Mouse (Mus musculus) layer of hippocampus, adult 11-12 months (tissue): ENCODE results near the gene Atp2b2.

Source experiments
- DNase-seq: peaks from one replicate; pipeline ENCODE4 v3.0.0; 2022; ENCODE audit warnings: low spot score

Gene Atp2b2

GRCm38 (mm10) chr6:113792368-113792767, 250.0 kb downstream of the Atp2b2 start:
- DNase-seq: no peak

DNA sequence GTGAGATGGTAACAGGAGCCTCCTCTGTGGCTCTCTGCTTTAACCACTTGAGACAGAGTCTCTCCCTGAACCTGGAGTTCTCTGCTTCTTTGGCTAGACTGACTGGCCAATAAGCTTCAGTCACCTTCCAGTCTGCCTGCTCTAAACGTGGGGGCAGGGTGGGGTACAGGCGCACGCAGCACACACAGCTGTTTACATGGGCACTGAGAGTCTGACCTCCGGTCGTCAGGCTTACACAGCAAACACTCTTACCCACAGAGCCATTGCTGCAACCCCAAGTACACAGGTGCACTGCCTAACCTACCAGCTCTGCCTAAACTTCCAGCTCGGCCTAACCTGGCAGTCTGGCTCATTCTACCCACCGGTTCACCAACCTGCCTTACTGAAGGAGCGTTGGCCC, 251.4 kb downstream of the Atp2b2 start:
- no peak for DNase-seq

DNA sequence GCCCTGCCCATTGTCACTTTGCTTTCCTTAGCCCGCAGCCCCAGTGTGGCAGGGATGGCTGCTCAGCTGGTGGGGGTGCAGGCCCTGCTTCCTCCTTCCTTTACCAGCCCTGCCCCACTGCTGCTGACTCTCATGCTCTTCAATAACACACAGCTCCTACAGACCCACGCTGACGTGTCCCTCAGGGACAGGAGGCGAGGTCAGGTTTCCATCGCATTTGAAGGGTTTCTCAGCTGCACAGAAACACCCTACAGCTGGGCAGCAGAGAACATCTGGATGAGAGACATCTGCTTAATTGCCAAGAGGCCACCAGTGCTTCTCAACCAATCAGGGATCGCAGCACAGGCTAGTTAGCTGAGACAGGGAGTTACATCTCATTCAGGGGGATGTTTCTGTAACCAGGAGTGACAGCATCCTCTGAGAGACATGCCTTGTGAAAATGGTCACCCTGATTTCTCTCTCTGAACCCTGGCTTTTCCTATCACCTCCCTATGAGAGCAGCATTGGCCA, 254.9 kb downstream of the Atp2b2 start:
- no peak for DNase-seq

- no peak for DNase-seq
Measured at GRCm38 (mm10) chr6:113785658-113786057, 256.8 kb downstream of the Atp2b2 start.

GRCm38 (mm10) chr6:113778229-113778753, 264.1 kb downstream of the Atp2b2 start:
- no peak for DNase-seq

- no peak for DNase-seq
Measured at GRCm38 (mm10) chr6:113768804-113769203, 273.6 kb downstream of the Atp2b2 start.

GRCm38 (mm10) chr6:113761644-113762043, 280.8 kb downstream of the Atp2b2 start:
- peak; percentile 65 for DNase-seq

DNA sequence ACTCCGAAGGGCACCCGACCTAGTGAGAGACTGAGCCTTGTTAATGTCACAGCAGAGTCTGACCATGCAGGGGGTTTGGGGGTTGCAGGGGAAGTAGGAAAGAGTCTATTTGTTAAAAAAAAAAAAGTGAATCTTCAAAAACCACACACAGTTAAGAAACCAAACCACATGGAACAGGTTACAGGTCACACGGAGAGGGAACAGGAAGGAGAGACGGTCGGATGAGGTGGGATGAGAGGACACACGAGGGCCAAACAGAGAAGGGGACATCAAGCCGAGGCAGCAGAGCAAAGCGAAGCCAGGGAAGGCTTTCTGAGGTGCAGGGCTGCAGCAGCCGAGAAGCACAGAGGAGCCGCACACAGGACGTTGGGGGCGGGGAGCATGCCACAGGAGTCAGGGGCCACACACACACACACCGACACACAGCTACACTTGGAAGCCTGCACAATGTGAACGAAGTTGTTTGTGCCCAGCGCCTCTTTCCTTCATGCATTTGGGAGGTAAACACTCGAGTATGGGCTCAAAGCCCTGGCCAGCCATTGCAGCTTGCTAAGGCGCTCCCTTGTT, 293.2 kb downstream of the Atp2b2 start:
- no peak for DNase-seq

- DNase-seq: no peak
Measured at GRCm38 (mm10) chr6:113748351-113748750, 294.1 kb downstream of the Atp2b2 start.

GRCm38 (mm10) chr6:113747284-113747683, 295.1 kb downstream of the Atp2b2 start:
- no peak for DNase-seq

DNA sequence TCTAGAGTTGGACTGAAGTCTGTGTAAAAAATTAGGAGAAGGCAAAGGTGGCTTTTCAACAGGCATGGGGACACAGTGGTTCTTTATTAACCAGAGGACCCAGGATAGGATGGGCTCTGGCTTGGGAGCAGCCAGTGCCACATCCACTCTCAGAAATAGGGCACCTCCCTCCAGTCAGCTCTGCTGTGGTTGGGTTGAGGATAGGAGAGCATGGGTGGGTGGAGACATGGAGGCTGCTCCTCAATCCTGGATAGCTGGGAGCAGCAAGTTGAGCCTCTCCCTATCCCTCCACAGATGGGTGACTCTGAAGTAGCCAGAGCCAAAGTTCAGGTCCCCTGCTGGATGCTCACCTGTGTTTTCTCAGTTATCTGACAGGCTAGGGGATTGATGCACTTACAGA, 297.3 kb downstream of the Atp2b2 start:
- no peak for DNase-seq

DNA sequence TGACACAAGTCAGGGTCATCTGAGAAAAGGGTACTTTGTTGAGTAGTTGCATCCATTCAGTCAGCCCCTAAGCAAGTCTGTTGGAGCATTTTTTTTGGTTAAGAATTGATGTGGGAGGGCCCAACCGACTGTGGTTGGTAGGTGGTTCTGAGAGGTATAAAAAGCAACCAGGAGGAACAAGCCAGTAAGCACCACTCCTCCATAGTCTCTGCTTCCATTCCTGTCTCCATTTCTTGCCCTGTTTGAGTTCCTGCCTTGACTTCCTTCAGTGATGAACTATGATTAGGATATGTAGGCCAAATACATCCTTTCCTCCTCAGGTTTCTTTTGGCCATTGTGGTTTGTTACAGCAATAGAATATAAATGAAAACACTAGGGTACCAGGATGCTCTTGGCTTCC, 299.3 kb downstream of the Atp2b2 start:
- no peak for DNase-seq

DNA sequence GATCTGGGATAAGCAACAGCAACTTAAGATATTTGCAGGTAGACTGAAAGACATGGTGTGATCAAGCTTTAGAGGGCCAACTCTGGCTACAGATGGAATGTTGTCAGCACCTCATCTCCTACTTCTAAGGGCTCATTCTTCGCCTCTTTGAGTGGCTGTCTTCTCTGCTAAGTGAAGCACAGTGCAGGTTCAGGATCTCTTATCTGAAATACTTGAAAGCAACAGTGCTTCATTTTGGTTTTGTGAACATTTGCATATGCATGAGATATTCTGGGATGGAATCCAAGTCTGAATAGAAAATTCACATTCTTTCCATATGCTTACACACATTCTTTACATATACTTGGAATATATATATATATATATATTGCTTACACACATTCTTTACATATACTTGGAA, 300.1 kb downstream of the Atp2b2 start:
- no peak for DNase-seq

DNA sequence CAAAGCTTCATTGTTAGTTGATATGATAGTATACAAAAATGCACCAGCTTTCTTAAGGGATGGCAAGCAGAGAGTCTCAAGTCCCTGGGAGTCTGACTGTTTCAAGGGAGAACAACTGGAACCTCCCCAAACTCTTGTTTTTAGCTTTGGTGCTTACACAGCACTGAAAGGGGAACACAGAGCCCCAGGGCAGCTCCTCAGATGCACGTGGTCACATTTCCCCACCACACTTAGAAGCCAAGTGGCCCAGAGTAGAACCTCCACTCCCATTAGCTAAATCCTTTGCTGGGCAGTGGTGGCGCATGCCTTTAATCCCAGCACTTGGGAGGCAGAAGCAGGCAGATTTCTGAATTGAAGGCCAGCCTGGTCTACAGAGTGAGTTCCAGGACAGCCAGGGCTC, 301.0 kb downstream of the Atp2b2 start:
- no peak for DNase-seq

DNA sequence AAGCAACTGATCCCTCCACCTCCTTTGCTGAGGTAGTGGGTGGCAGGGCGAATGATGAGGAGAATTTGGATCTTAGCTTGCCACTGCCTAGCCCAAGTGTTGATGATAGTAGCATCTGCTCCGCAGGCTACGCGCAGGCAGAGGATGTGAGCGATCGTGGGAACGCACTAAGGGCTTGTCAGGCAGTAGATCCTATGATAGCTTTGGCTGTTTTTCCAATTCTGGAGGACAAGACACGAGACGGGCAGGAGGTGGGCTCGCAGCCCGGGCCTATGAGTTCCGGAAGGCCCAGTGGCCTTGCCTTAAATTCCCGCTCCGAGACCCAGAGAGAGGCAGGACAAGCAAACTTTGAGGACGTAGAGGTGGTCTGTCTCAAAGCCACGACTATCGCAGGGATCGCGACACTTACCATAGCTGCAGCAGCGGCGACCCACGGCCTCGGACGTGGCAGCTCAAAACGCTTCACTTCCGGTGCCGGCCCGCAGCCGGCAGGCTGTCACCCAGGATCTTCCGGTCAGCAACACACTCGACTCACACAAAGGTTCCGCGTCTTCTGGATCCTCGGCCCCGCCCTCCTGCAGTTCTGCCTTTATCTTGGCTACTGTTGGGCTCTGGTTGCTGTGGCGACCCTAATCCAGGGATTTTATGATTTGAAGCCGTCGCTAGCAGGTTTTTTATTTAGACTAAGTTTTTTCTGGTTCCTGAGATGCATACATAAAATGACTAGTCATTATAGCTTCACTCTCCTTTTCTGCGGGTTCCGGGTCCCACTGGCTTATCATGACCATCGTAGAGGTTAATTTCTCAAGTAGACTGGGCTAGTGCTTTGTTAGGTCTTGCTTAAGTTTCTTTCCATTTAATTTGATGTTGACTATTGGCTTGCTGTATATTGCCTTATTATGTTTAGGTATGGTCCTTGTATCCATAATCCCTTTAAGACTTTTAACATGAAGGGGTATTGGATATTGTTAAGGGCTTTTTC, 301.9 kb downstream of the Atp2b2 start, which contains the start of gene Sec13:
TSS of gene Sec13 (minus strand) at position 508 of the 982 bp plus-strand sequence.
- DNase-seq: peak; percentile 85

DNA sequence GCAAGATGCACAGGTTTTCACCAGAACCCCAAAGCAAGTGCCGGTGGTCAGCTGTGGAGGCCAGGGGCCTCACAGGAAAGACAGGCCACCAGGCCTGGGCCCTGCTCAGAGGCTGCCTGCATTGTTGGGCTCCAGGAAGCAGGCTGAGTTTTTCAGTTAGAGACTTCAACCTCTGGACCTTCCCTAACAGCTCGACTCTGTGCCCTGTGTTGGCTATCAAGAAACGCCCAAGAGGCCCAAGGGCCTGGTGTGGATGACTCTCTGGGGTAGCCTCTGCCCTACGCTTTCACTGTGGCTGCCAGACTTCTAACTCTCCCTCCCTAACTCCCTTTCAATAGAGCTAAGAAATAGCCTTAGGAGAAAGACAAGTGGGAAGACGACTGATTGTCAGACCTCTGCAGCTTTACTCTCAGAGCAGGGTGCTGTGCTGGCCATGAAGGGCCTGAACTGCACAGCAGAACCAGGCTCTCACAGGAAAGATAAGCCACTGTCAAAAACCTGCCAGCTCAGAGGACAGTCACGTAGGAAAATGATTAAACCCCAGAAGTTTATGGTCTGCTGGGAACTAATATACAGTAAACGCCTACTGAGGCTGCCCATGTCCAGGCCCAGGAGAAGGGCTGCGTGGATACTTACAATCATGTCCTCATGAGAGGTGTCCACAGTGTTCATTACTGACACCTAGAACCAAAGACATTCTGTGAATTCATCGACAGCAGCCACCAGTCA, 304.9 kb downstream of the Atp2b2 start:
- no peak for DNase-seq

DNA sequence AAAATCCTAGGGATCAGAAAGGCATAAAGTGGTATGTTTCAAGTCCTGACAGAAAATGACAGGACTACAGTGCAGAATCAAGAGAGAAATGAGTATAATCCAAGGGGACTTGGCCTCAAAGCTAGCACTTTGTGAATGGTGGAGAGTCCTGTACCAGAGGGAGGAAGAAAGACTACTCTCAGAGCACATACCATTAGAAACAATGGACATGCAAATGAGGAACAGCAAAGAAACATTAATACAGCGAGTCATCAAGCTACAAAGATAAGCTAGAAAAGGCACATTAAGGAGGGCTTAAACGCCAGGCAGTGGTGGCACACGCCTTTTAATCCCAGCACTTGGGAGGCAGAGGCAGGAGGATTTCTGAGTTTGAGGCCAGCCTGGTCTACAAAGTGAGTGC, 311.1 kb downstream of the Atp2b2 start:
- no peak for DNase-seq

- no peak for DNase-seq
Measured at GRCm38 (mm10) chr6:113728181-113728580, 314.2 kb downstream of the Atp2b2 start.

DNA sequence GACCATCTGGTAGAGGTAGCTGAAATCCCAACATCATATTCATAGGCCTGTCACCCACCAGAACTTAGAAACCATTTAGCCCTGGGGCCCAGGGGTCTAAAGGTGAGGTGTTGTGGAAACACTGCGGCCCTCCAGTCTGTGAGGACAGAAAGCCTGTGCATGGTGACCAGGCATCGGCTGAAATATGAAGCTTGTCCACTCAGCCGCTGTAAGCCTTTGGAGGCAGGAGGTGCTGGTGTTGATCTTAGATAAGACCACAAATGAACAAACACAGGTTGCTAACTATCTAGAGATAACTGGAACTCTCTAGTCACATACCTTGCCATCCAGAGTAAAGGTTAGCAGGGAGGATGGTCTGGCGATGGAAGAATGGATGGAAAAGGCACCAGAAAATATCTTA, 321.4 kb downstream of the Atp2b2 start:
- DNase-seq: no peak

DNA sequence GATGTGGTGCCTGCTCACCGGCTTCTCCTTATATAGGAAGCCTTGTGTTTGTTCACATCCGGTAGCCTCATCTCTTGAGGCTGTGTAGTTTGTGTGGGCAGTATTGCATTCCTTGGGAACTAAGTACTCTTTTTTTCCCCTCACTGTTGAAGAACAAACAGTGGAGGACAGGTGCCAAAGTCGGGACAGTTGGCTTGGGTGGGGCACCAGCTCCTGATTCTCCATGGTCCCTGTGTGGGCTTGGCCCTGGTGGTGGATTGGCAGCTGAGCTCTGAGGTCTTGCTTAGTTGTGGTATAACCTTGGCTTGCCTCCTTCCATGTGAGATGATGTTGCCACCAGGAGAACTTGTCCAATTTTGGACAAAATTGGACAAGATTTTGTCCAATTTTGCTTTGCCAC, 322.5 kb downstream of the Atp2b2 start, which contains the start of gene Ghrl:
TSS of gene Ghrl (minus strand) at position 3 of the 400 bp plus-strand sequence.
- no peak for DNase-seq

DNA sequence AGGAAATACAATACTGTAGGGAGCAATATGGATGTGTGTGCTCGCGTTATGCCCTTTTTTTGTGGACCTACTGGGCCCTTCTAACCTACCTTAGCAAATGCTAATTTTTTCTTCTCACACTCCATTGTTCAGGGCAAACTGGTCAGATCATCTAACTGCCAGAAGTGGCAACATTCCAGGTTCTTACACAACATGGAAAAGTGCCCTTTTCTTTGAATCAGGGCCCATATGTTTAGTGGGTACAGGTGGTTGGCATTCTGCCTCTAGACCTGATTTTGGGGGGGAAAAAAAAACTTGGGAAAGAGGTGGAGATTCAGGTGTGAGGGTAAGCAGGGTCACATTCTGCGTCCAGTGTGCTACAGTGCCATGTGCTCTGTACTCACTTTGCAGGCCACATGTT, 324.9 kb downstream of the Atp2b2 start:
- DNase-seq: no peak

- DNase-seq: no peak
Measured at GRCm38 (mm10) chr6:113714797-113715196, 327.6 kb downstream of the Atp2b2 start.
